Mouse (Mus musculus) heart, postnatal 0 days (tissue): ENCODE data around the gene B4galnt2. TPM values are rescaled to one million over a fixed set of nuclear protein-coding genes. Genes with fewer than 3 reads are reported as not detected.

Experiments
- ATAC-seq: fragments of 200-750 bp; cut with Nextera tagmentation; 2 replicates; pipeline ENCODE4 v1.8.0; 2017; ENCODE audit warnings: low read depth, moderate number of reproducible peaks, moderate library complexity; ENCODE audit not compliant: insufficient read depth
- DNase-seq: peaks from one replicate; pipeline ENCODE4 v3.0.0-alpha.2; 2016; ENCODE audit warnings: low spot score
- H3K27ac ChIP-seq: fragments of 300-500 bp; sonication (generic); 2 replicates; pipeline ENCODE4 v1.5.1; 2014; ENCODE audit warnings: low read depth, mild to moderate bottlenecking
- H3K27me3 ChIP-seq: fragments of 300-500 bp; sonication (generic); 2 replicates; pipeline ENCODE4 v1.6.1; 2014; ENCODE audit warnings: low read length, mixed read lengths; ENCODE audit not compliant: control insufficient read depth, insufficient read depth
- H3K36me3 ChIP-seq: fragments of 300-500 bp; sonication (generic); replicated peaks from 2 replicates; pipeline ENCODE4 v1.6.1; 2014; ENCODE audit warnings: low read length, mixed read lengths; ENCODE audit not compliant: control insufficient read depth, insufficient read depth
- H3K4me1 ChIP-seq: fragments of 300-500 bp; sonication (generic); 2 replicates; pipeline ENCODE4 v1.6.1; 2014; ENCODE audit warnings: antibody characterized with exemption; ENCODE audit not compliant: control insufficient read depth, insufficient read depth
- H3K4me2 ChIP-seq: fragments of 300-500 bp; sonication (generic); 2 replicates; pipeline ENCODE4 v1.6.1; 2014; ENCODE audit warnings: low read depth, mild to moderate bottlenecking, low read length, moderate library complexity
- H3K4me3 ChIP-seq: fragments of 300-500 bp; sonication (generic); 2 replicates; pipeline ENCODE4 v1.5.1; 2014; ENCODE audit warnings: low read depth, low read length
- H3K9ac ChIP-seq: fragments of 300-500 bp; sonication (generic); replicated peaks from 2 replicates; pipeline ENCODE4 v1.6.1; 2014; ENCODE audit warnings: low read depth, low read length, mixed read lengths
- H3K9me3 ChIP-seq: fragments of 300-500 bp; sonication (generic); replicated peaks from 2 replicates; pipeline ENCODE4 v1.6.1; 2016; ENCODE audit warnings: low read length; ENCODE audit not compliant: control insufficient read depth
- CTCF ChIP-seq: IDR thresholded peaks from 2 replicates; pipeline ENCODE4 v1.5.1; 2016; ENCODE audit warnings: antibody characterized with exemption, control low read depth, low read depth
- EP300 ChIP-seq: IDR thresholded peaks from 2 replicates; pipeline ENCODE4 v1.6.1; 2016; ENCODE audit warnings: antibody characterized with exemption, low read depth
- WGBS: fragments of 180-500 bp; shearing (Covaris S2); extraction: QIAGEN DNeasy Blood & Tissue Kit; methylation state at CpG from one replicate; pipeline ENCODE4 v1.1.7; 2014; 5-methylcytosine and 5-hydroxymethylcytosine counted together
- polyA plus RNA-seq: library from polyadenylated mRNA; unstranded; fragments of >200 nt; fragmentation: Nextera tagmentation; extraction: Ambion mirVana; gene quantifications from 2 replicates; pipeline ENCODE4 v1.2.1, GENCODE M21; 2015
- total RNA-seq: library from RNA; depleted of rRNA; stranded (reverse); fragments of >200 nt; gene quantifications from 2 replicates; pipeline ENCODE4 v1.2.3, GENCODE M21; 2014; ENCODE audit warnings: low replicate concordance

Gene B4galnt2
- total and polyA plus RNA-seq, 2 experiments from 2014 or later, result 0.07 TPM; not detected in 1

GRCm38 (mm10) chr11:95857306-95857705 lies 57.4 kb downstream of the B4galnt2 start:
- WGBS, result 76% methylated on average over 4 of the region's 4 CpGs
- no peak for TF ChIP-seq EP300
- TF ChIP-seq CTCF, result no peak

GRCm38 (mm10) chr11:95853684-95854083 lies 61.0 kb downstream of the B4galnt2 start:
- WGBS, result 38% methylated on average over 5 of the region's 5 CpGs
- no peak for TF ChIP-seq EP300
- peak; percentile 77 for TF ChIP-seq CTCF

More at GRCm38 (mm10) chr11:95857306-95857705, 57.4 kb downstream of the B4galnt2 start:
- DNase-seq (no peak), ATAC-seq (no peak)
- H3K27ac ChIP-seq, result no peak overlapping the region
- H3K9me3 ChIP-seq, result no peaks in the 10 kb centered on the region
- no peak overlapping the region for H3K4me2 ChIP-seq
- 0 out of 2 replicates have a peak, but pooled peaks cover 4% of the 10 kb centered on the region for H3K4me1 ChIP-seq
- no peak overlapping the region for H3K9ac ChIP-seq
- H3K36me3 ChIP-seq, result no peaks in the 10 kb centered on the region
- H3K4me3 ChIP-seq, result no peak overlapping the region
- H3K27me3 ChIP-seq, result no peaks in the 10 kb centered on the region

GRCm38 (mm10) chr11:95850898-95851297 lies 63.8 kb downstream of the B4galnt2 start:
- no peak overlapping the region for H3K27ac ChIP-seq
- ATAC-seq (no peak), DNase-seq (no peak)
- H3K4me3 ChIP-seq, result no peak overlapping the region
- no peak overlapping the region for H3K4me2 ChIP-seq
- no peak overlapping the region for H3K9ac ChIP-seq
- H3K36me3 ChIP-seq, result no peaks in the 10 kb centered on the region
- H3K27me3 ChIP-seq, result no peaks in the 10 kb centered on the region
- no peaks in the 10 kb centered on the region for H3K9me3 ChIP-seq
- no peaks in the 10 kb centered on the region for H3K4me1 ChIP-seq
- TF ChIP-seq CTCF, result no peak
- TF ChIP-seq EP300, result no peak
- WGBS, result 63% methylated on average over 2 of the region's 2 CpGs

More at GRCm38 (mm10) chr11:95853684-95854083, 61.0 kb downstream of the B4galnt2 start:
- H3K4me3 ChIP-seq, result no peak overlapping the region
- H3K9ac ChIP-seq, result no peak overlapping the region
- DNase-seq, result peak; percentile 52
- H3K9me3 ChIP-seq, result no peaks in the 10 kb centered on the region
- no peaks in the 10 kb centered on the region for H3K36me3 ChIP-seq
- no peak for ATAC-seq
- H3K4me2 ChIP-seq, result no peak overlapping the region
- 0 out of 2 replicates have a peak, but pooled peaks cover 4% of the 10 kb centered on the region for H3K4me1 ChIP-seq
- no peak overlapping the region for H3K27ac ChIP-seq
- H3K27me3 ChIP-seq, result no peaks in the 10 kb centered on the region

GRCm38 (mm10) chr11:95844935-95845334 lies 69.8 kb downstream of the B4galnt2 start:
- no peaks in the 10 kb centered on the region for H3K36me3 ChIP-seq
- 47% methylated on average over 4 of the region's 4 CpGs for WGBS
- peaks cover 4% of the 10 kb centered on the region; the same call in 1 of the 2 replicates for H3K4me1 ChIP-seq
- H3K9ac ChIP-seq, result no peak overlapping the region
- H3K27me3 ChIP-seq, result no peaks in the 10 kb centered on the region
- no peak overlapping the region for H3K4me3 ChIP-seq
- peak overlapping the region; percentile 58 for H3K4me2 ChIP-seq
- ATAC-seq (no peak), DNase-seq (no peak)
- TF ChIP-seq EP300 (no peak), CTCF (no peak)
- no peaks in the 10 kb centered on the region for H3K9me3 ChIP-seq
- no peak overlapping the region for H3K27ac ChIP-seq

GRCm38 (mm10) chr11:95843421-95843950 lies 71.2 kb downstream of the B4galnt2 start:
- H3K9me3 ChIP-seq, result no peaks in the 10 kb centered on the region
- 40% methylated on average over 6 of the region's 6 CpGs for WGBS
- H3K27me3 ChIP-seq, result no peaks in the 10 kb centered on the region
- TF ChIP-seq EP300, result no peak
- no peak for TF ChIP-seq CTCF
- DNase-seq (no peak), ATAC-seq (no peak)
- H3K27ac ChIP-seq, result peak overlapping the region; percentile 90
- peak overlapping the region; percentile 58 for H3K4me2 ChIP-seq
- H3K4me3 ChIP-seq, result peak overlapping the region; percentile 56
- peaks cover 4% of the 10 kb centered on the region; the same call in 1 of the 2 replicates for H3K4me1 ChIP-seq
- H3K9ac ChIP-seq, result no peak overlapping the region
- no peaks in the 10 kb centered on the region for H3K36me3 ChIP-seq

GRCm38 (mm10) chr11:95842953-95843352 lies 71.7 kb downstream of the B4galnt2 start:
- H3K9ac ChIP-seq, result peak overlapping the region; percentile 20; the same call in 1 of the 2 replicates
- no peak for TF ChIP-seq EP300
- TF ChIP-seq CTCF, result no peak
- no peaks in the 10 kb centered on the region for H3K27me3 ChIP-seq
- H3K4me1 ChIP-seq, result peaks cover 6% of the 10 kb centered on the region; the same call in 1 of the 2 replicates
- ATAC-seq, result peak; percentile 45
- peak overlapping the region; percentile 56 for H3K4me3 ChIP-seq
- no peaks in the 10 kb centered on the region for H3K9me3 ChIP-seq
- peak overlapping the region; percentile 90 for H3K27ac ChIP-seq
- no peak for DNase-seq
- H3K36me3 ChIP-seq, result no peaks in the 10 kb centered on the region
- peak overlapping the region; percentile 58 for H3K4me2 ChIP-seq
- 42% methylated on average over 5 of the region's 5 CpGs for WGBS
